Mouse (Mus musculus) bone marrow macrophage, adult 2 months (primary cell): ENCODE data around the gene Eya2.

Experiments used
- CTCF ChIP-seq: IDR thresholded peaks from 2 replicates; pipeline ENCODE4 v1.5.1; 2012; ENCODE audit warnings: low read depth, mild to moderate bottlenecking, low read length, moderate library complexity
- POLR2A ChIP-seq: IDR thresholded peaks from 2 replicates; pipeline ENCODE4 v1.6.1; 2012; ENCODE audit warnings: mild to moderate bottlenecking, low read depth, low read length, borderline replicate concordance

DNA sequence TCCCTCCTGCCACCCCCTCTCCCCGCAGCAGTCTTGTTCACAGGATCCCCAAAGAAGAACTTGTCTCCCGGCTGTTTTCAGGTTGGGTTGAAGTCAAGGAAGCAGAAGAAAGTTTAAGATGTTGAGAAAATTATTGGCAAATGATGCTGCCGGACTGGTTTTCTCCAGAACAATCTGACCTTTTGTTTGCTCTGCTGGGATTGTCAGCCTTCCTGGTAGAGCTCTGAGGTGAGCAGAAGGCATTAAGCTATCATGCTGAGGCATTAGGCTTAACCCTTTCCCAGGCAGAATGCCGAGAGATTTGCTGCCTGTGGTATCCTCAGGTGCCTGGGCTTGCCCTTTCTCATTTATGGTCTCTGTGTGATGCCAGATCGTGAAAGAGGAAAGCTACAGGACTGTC is 70.3 kb downstream of the Eya2 start:
- no peak for TF ChIP-seq CTCF
- TF ChIP-seq POLR2A, result no peak
